In the genomic region with DNA sequence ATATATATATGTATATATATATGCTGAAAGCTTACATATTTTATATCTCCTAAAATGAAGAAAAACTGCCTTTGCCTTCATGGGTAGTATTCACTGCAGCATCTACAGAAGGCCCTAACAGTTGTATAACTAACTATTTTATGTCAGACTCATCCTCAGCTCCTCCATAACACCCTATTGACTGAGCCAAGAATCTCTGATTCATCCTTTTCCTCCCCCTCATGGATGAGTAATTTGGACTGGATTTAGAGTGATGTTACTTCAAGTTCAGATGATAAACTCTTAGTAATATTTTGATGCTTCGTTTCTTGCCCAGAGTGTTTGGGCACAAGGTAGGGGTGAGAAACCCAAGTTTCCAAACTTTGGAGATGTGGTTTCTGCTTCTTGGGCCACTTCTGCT, we compare ENCODE assay signal across 16 mouse cellular contexts.
DNase-seq lines count a peak whose midpoint lies in the region.
"Had no signal": no experiment of that assay in that cellular context is flagged by ENCODE, and none has a peak within 500 bp of the region (broad histone marks: within the 10 kb centered on the region; RNA-seq: fewer than 3 reads in every experiment).

No protein-coding gene starts in this region.

- intact Hi-C loops in left cerebral cortex, postnatal 4 days (cut with DNase I): no loop called here
- intact Hi-C loops in left cerebral cortex, postnatal 36 days (cut with DNase I): loop anchor here (5.0 kb wide), 1 partner anchor 460 kb away; a partner anchor contains a TSS
- intact Hi-C loops in heart, postnatal 36 days (cut with DNase I): no loop called here

- peak; percentile 4 for DNase-seq in layer of hippocampus, adult 11-12 months (ENCODE audit: low spot score)
- no peak for DNase-seq in layer of hippocampus, postnatal 25 days (ENCODE audit: extremely low spot score in 1 of 2, low spot score in 1 of 2)
- peak; percentile 44 to 47 for DNase-seq in left cerebral cortex, adult 9 months (ENCODE audit: low spot score in 2 of 2)
- no peak for DNase-seq in left cerebral cortex, postnatal 4 days
- peak; percentile 87 for DNase-seq in brain, adult 2 months (ENCODE audit: low read depth, low spot score)
- peak; percentile 7 to 15 for DNase-seq in left cerebral cortex, postnatal 36 days (ENCODE audit: low spot score in 2 of 2)
- DNase-seq in heart, postnatal 36 days: no peak
- DNase-seq: adrenal gland, postnatal 14 days; cerebellum, adult 9-10 months; gastrocnemius, adult 2 months; heart, postnatal 10 days; kidney, adult 9 months; kidney, postnatal 25 days; lung, embryonic 14.5 days; thymus, adult 18-20 months; thymus, postnatal 36 days had no signal

Comparison
In these comparisons a context has a peak if more than half of its experiments do, and no peak if none do; other contexts are left out.
1. DNase-seq: peak in layer of hippocampus, adult 11-12 months (single experiment), left cerebral cortex, adult 9 months (2 of 2), brain, adult 2 months (single experiment) and left cerebral cortex, postnatal 36 days (2 of 2); none in layer of hippocampus, postnatal 25 days (0 of 2), left cerebral cortex, postnatal 4 days (single experiment) and heart, postnatal 36 days (0 of 2).